Mouse (Mus musculus) gastrocnemius, adult 18-20 months (tissue): ENCODE data around the gene Cmtm4. TPM values are rescaled to one million over a fixed set of nuclear protein-coding genes. Genes with fewer than 3 reads are reported as not detected.

Source experiments
- DNase-seq: peaks from one replicate; pipeline ENCODE4 v3.0.0; 2021; ENCODE audit warnings: low spot score
- total RNA-seq, 2 experiments: library from RNA; stranded (reverse); gene quantifications; 2 replicates each; pipeline ENCODE4 v1.2.3; 2021

Cmtm4 gene
- total RNA-seq, 2 experiments from 2014 or later = 4.4 to 5.4 TPM

DNA sequence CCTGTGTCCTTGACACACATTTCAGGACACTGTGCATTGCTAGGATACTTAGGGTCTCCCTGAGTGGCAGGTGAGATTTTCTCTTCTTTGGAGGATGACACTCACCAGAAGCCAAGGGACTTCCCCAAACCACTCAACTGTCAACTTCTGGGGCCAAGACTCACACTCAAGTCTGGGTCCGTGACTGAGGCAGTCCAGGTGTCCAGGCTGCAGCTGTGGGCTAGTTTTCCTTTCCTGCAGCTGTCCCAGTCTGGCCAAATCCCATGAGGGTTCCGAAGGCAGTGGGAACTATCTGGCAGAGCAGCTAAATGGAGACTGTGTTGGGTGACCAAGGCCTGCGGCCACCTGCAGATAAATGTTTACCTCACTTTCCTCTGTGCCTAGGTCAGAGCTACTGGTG lies 16.4 kb upstream of the Cmtm4 start:
- DNase-seq = no peak

GRCm38 (mm10) chr8:104411468-104411867 lies 15.9 kb upstream of the Cmtm4 start:
- DNase-seq = no peak

- no peak for DNase-seq
These were observed 15.1 kb upstream of the Cmtm4 start for GRCm38 (mm10) chr8:104410628-104411273.

DNA sequence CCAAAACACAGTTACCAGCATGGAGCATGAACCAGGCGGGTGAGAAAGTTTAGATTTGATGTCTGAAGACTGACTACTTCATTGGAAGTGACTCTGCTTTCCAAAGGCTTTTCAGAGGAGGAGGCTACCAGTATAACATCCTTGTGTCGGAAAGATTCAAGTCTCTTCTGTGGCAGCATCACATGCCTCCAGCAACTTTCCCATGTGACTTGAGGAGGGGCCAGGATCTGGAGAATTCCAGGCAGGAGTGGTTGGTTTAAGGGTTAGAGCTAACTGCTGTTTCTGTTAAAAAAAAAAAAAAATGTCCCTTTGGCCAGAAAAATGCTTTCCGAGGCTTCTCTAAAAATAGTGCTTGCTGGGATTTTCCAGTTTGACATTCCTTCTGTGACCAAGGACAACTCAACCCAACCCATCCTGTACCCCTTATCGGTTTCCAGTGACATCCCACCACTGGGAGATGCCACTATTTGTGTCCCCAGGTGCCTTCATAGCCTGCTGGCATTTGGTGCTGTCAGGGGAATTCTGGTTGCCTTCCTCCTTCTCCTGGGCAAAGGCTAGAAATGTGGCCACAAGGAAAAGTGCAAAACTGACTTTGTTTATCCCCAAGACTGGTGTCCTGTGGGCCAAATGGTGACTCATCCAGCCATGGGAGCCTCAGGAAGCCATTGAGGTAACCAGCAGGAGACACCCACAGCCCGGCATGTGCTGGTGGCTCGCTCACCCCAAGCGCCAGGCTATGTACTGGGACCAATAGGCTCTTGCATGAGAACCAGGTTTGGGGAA lies 12.9 kb upstream of the Cmtm4 start:
- DNase-seq = no peak

DNA sequence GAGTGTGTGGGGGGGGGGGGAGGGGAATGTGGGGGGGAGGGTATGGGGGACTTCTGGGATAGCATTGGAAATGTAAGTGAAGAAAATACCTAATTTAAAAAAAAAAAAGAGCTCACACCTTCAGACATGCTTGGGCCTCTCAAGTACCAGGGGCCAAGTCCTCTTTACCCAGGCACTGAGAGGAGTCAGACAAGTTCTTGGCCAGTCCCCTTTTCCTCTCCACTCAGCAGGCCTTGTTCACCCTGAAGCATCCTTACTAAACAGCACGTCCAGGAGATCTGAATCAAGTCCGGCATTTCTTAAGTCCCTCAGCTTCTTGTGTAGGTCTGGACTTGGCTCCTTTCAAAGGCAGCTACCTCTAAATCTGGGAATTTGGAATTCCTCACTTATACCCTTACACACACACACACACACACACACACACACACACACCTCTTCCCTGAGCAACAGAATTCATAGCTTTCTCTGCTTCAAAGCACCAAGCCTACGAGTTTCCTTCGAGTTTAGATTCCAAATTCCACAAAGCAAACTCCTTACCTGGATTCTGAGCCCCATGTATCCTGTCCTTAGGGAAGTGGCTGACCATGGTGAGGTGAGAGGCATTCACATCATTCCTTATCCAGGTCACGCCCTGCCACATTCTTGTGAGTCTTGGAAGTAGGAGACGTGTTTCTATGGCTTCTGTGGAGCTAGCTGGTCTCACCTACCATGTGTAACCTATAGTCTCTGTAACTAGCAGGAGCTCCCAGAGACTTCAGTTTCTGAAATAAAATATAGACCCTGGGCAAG lies 10.9 kb upstream of the Cmtm4 start:
- no peak for DNase-seq

- peak; percentile 44 for DNase-seq
These were observed 10.0 kb upstream of the Cmtm4 start for GRCm38 (mm10) chr8:104405430-104406187.

- DNase-seq = no peak
These were observed 8.0 kb upstream of the Cmtm4 start for GRCm38 (mm10) chr8:104403596-104403995.

GRCm38 (mm10) chr8:104394801-104395702 lies 555 bp downstream of the Cmtm4 start:
- no peak for DNase-seq

DNA sequence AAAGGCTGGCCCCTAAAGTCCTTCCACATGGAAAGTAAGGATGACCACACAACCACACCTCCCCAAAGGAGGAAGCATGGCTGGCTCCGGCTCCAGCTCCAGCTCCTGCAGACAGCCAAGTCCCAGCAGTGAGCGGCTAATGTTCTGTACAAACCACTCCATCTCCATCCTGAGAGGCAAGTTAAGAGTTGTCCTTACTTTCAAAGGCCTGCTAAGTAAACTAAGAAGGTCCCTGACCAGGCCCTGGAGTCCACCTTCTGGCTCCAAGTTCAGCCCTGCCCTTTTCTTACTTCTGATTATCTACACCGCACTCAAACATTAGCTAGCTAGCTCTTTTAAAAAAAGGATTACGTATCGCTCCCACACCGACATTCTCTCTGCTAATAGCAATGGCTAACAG lies 1.8 kb downstream of the Cmtm4 start:
- no peak for DNase-seq

DNA sequence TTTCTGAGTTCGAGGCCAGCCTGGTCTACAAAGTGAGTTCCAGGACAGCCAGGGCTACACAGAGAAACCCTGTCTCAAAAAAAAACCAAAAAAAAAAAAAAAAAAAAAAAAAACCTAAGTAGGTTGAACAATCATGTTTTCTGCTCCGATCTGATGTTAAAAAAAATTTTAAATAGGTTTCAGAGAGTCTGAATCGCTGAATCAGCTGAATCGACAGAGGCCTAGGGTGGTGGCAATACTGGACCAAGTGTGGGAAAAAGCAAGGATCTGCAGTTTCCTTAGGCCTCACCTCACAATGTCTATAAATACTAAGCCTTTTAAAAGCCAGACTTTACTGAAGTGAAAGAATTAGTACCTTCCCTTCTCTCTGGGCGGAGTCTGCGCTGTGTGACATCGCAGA lies 2.5 kb downstream of the Cmtm4 start:
- DNase-seq = no peak

DNA sequence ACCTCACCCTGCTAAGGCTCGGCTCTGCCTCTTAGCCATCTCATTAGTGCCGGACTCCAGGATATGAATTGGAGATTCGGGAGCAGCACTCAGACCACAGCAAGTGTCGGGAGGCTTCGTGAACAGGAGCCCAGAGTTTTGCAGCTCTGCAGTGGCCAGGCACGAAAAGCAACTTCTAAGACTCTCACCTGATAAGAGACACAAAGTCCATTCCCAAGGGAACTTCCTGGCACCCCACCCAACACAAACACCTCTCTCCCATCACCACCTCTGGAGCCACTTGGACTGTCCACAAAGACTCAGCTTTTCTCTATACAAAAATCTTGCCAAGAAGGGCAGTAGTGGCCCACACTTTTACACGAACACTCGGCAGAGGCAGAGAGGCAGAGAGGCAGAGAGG lies 5.4 kb downstream of the Cmtm4 start:
- no peak for DNase-seq

DNA sequence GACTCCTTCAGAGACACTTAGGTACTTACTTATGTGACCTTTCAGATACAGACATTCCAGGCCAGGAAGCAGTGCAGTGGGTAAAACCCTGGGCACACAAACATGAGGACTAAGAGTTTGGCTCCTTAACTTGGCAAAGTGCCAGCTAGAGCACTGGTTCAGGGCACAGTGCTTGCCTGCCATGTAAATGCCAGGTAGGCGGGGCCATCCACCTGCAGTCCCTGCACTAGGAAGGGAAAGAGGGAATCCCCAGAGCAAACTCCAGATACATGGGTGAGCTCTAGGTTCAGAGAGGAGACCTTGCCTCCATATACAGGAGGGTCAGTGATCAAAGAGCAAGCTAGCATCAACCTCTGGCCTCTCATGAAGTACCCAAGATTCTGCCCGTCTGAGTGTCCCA lies 7.6 kb downstream of the Cmtm4 start:
- no peak for DNase-seq

DNA sequence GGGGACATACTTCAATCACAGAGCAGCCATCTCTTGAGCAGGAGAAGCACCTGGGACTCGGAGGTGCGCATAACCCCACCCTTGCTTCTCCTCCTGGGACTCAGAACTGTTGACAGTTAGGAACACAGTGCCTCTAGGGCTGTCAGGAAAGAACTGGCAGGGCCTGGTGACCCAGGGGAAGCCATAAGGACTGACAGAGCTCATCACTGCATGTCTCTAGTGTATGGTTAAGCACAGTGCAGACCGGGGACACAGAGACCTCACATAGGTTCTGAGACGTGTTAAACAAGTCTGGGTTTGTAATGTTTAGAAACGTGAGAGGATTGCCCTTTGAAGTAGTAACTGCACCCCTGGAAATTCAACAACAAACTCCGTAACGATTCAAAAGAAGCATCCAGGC lies 8.1 kb downstream of the Cmtm4 start:
- no peak for DNase-seq

GRCm38 (mm10) chr8:104386693-104387092 lies 8.9 kb downstream of the Cmtm4 start:
- DNase-seq = no peak

DNA sequence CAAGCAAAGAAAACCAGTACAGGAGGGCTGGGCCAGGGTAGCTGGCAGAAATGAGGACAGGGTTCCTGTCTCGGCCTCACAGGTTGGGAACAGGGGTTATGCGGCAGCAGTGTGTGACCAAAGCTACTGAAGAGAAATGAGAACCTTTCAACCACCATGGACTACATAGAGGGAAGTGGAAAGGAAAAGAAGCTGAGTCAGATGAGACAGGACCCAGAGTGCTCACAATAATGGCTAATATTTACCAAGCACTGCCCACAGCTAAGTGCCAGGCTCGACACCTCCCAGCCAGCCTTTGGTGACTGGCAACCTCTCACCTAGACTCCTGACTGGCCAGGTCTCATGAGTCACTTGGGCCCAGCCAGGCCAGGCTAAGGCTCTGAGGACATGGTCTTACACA lies 11.6 kb downstream of the Cmtm4 start:
- DNase-seq = no peak

- peak; percentile 30 for DNase-seq
These were observed 12.3 kb downstream of the Cmtm4 start for GRCm38 (mm10) chr8:104383296-104383695.

DNA sequence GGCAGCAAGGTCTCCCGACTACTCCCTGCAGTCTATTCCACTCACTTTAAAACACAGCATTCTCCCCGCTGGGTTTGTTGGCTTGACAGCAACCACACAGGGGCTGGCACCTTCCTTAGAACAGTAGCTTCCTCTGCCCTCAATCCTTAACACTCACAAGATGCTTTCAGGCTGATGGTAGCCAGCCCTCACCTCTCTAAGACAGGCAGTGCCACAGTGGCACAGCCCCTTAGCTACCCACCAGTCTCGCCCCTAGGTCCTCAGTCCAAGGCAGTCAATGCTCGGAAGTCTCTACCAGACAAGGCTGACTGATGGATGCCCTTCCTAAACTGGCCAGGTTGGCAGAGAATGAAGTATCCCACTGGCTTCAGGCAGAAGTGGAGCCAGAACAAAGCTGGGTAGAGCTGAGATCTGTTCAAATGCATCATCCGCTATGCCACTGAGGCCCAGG lies 14.6 kb downstream of the Cmtm4 start:
- DNase-seq = no peak

DNA sequence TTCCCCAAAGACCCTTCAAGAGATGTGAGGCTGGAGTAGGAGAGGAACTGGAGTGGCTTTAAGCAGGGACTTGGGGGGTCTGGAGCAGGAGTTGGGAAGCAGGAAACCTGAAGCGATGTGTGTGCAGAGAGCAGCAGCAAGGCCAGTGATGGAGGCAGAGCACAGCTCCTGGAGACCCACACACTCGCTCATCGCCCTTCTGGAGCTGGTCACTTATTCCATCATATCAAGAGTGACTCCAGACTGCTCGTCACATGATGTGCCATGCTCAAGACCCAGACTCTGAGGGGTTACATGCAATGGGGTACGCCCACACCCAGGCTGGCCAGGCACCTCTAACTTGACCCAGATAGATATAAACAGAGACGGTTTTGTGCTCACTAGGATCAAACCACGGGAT lies 15.3 kb downstream of the Cmtm4 start:
- no peak for DNase-seq

- DNase-seq = no peak
These were observed 16.2 kb downstream of the Cmtm4 start for GRCm38 (mm10) chr8:104379301-104379836.

DNA sequence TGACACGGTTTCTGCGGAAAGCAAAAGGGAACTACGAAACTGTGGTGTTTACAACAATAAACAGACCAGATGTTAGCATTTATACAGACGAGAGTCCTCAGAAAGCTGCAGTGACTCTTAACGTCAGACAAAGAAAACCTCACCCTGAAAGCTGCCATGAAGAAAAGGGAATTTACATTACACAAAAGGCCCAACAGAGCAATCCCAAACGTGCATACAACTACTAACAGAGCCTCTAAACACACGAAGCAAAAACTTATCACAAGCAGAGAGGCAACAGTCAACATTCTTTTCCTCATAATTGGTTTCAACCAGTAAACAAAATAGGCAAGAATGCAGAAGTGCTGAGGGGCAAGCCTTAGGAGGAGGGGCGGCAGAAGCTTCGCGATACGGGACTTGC lies 18.9 kb downstream of the Cmtm4 start:
- DNase-seq = no peak
